Mouse (Mus musculus) brain, embryonic 18.5 days (tissue): ENCODE measurements around the gene Enpep.

Experiments used
- DNase-seq: peaks from one replicate; pipeline ENCODE4 v3.0.0-alpha.2; 2012; ENCODE audit warnings: low read depth, low spot score

Gene Enpep

DNA sequence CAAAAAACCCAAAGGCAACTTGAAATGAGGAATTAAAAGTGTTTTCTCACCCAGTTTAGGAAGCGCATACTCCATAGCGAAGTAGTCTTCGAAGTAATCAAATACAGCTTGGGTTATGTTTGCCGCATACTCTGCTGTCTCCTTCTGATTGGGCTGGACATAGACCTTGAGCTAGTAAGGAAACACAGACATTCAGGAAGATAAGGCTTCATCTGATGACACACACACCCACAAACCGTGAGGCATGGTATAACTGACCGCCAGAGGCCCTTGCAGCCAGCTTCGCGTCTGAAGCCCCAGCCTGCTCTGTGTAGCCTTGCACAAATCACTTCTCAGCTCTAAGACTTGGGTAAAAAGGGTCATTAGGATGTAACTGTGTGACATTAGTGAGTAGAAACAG is 20.0 kb downstream of the Enpep start:
- no peak for DNase-seq

DNA sequence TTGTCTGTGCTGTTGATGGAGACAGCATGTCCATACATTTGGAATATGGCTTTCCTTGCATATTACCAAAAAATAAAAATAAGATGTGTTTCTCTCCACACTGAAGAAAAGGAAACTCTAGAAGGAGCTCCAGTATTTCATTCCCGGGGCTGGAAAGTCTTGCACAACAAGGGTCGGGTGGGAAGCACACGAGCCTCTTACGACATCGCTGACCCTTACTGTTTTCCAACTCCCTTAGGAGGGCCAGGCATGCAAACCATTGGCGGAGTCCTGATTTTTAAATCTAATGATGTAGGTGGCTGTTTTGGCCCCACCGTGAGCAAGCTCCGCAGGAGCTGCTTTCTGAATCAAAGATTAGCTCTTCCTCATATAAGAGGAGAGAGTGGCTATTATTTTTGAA is 20.6 kb downstream of the Enpep start:
- no peak for DNase-seq

DNA sequence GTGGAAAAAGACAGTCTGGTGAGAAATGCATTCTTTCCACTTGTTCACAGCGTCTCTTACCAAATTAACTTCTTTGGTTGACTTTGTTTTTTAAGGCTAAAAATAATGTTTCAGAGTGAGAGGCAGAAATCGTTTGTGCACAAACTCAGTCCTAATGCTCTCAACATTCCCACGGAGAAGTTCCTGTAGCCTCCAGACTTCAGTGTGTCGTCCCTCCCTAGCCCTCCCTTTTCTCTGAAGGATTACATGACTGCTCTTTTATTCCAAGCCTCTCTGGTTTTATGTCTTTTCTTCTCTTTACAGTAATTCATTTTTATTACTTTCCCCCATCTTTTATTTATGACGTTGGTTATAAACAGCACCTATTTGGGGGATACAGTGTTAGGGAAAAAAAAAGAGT is 22.6 kb downstream of the Enpep start:
- DNase-seq = no peak

DNA sequence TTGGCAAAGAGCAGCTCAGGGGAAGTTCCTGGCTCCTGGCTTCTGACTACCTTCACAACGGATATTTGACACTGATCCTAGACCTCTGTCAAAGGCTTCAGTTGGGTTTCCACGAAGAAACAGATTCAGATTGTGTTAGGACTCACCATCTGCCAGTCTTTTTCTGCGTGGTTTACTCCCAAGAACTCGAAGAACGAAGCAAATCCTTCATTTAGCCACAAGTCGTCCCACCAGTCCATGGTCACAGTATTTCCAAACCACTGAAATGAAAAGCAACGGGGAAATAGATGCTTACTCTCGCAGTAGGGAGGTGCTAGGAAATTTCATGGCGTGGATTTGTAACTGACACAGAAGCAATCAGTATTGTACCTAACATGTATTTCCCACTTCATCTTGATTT is 23.6 kb downstream of the Enpep start:
- DNase-seq = no peak

DNA sequence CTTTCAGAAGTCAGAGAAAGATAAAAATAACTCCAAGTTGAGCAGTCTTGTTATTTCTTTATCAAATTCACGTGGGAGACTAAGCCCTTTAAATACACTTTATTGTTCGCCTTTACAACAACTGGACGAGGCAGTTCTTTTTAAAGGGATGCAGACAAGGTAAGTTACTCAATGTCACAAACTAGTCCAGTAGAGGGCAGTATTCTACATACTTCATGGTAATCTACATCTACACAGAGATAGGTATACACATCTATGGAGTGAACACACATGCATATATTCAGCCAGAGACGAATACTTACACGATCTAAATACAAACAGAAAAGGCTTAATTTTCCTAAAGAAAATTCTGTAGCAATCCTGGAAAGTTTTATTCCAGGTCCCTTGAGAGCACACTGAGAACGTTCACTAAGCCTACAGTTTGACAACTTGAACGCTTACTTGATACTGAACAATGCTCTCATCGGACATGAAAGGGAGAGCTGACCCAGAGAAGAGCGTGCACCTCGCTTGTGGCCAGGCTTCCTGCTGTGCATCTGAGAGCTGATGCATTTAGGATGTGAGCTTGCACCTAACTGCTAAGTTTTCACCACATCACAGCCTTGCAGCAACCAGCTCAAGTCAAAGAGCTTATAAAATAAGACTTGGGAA is 24.3 kb downstream of the Enpep start:
- DNase-seq = peak; percentile 46

DNA sequence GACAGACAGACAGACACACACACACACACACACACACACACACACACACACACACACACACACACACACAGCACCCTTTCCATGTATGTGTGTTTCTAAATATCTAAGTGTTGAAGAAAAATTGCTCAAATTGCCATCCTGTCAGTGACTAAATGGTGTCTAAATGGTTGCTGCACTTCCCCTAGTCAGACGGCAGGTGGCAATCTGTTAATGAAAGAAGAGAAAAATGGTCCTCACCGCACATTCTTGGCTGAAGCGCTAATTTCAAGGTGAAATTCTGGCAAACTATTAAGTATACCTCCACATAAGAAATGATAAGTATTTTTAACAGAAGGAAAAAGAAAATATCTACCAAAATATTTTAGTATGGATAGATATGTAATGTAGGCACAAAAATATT is 28.6 kb downstream of the Enpep start:
- DNase-seq = no peak

DNA sequence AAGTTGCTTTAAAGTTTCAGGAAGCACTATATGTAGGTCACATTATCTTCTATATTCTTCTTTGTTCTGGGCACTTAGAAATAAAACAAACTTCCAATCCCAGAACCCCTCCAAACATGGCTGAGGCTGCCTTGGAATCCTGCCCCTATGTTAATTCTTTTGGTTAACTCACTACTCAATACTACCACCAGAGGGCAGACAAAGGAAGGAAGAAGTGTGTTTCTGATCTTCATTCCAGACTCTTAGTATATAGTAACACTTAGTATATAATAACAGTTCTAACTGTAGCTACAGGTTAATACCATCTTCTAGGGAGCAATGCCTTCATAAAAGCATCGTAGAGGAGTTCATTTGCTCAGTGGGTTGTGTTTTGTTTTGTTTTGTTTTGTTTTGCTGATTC is 32.6 kb downstream of the Enpep start:
- no peak for DNase-seq

DNA sequence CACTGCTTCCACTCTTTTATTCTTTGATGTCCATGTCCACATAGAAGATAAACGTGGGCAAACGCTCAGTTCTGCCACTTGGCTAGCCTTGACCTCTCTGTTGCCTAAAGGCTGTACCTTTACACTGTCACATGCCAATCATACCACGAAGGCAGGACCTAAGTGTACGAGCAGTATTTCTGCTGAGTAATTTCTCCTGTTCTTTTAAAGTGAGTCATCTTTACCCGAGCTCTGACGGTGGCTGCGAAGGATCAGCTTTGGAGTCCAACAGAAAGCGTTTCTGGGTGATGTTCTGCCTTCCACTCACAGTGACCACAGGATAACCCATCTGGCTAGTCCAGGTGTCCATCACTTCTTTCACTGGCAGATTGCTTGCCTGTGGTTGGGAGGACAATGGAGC is 33.9 kb downstream of the Enpep start:
- DNase-seq = no peak

DNA sequence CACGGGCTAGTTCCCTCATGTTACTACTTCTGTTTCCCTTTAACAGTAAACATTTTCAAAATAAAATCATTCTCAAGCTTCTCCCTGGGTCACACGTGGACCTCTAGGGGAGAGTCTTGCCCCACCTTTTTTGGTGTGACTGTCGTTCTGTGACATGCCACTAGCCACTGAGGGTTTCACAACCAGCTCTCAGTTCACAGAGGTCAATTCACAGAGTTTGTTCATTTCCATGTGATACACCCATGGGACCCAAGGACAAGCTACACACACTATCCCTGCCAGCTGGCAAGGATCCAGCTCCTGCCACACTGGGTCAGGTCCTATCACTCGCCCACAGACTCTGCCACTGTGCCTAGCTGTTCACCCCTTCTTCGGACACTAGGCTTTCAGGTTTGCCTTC is 35.5 kb downstream of the Enpep start:
- DNase-seq = no peak

DNA sequence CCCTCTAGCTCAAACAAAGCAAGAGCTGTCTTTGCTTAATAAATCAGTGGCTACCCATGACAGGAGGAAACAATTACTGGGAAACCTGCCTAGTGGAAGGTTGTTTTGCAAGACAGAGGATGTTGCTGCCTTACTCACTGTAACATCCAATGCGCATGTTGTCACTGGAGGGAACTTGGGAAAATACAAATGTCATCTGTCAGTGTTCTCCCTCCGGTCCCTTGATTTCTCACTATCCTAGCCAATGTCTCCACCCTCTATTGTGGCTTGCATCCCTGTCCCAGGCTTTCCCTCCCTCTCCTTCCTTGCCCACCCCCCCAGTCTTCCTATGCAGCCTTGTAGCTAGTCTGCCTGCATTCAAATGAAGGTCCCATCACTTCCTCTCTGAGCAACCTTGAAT is 36.6 kb downstream of the Enpep start:
- no peak for DNase-seq

DNA sequence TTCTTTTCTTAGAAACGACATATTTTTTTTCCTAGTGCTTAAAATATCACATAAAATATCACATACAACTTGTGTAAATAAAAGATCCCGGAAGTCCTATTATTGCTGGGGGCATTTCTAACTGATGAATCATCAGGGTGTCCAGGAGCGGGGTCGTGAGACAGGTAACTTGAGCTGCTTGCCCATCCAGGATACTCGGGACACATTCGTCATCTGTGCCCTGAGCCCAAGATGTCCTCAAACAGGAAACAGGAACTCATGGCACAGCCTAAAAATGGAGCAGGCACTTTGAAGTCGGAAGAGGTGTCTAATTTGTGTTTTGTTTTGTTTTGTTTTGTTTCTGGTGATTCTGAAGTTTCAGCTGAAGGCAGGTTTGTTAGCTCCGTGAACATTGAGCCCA is 43.0 kb downstream of the Enpep start:
- DNase-seq = no peak

DNA sequence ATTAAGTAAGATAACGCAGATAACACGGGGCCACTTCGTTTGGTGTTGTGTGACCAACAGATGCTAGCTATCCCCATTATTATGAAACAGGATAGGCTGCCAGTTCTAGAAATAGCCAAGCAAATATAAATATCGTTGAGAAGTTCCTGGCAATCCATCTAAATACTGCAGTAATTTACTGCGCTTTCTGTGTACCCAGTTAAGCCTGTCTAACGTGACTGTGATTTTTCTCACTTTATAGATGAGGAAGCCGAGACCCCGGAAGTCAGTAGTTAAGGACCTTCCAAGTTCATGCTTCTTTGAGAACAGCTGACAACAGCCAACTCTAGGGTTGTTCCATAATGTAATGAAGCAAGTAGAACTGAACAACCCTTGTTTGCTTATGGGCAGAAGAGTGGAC is 45.4 kb downstream of the Enpep start:
- DNase-seq = no peak

DNA sequence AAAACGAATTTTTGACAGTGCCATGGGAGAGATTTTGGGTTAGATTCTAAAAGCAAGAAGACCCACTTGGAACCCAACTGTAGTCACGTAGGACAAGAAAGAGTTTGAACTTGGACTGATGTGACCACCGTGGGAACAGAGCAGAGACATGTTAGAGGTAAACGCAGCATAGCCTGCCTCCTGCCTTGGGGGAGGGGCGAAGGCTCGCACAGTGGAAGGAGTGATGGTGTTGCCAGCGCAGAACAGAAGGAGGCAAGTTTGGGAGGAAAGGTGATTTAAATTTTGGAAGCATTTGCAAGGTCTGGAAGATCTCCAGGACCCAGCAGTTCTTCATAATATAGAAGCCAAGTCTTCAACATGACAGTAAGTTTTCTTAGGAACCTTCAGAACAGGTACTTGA is 46.1 kb downstream of the Enpep start:
- DNase-seq = no peak

DNA sequence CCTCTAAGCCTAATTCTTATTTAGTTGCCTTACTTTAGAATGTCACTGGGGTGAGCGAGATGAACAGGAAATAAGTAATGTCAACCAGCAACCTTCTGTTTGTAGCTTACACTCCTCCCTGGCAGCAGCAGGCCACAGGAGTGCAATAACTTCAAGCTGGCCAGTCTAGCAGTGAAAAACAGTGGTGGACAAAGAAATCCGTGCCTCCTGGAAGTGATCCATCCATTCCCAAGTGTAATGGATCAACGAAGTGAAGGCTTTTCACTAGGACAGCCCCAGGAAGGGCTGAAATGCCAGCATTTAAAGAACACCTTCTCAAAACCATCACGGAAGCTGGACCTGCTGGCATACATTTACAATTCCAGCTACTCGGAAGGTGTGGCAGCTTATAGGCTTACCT is 48.2 kb downstream of the Enpep start:
- no peak for DNase-seq

DNA sequence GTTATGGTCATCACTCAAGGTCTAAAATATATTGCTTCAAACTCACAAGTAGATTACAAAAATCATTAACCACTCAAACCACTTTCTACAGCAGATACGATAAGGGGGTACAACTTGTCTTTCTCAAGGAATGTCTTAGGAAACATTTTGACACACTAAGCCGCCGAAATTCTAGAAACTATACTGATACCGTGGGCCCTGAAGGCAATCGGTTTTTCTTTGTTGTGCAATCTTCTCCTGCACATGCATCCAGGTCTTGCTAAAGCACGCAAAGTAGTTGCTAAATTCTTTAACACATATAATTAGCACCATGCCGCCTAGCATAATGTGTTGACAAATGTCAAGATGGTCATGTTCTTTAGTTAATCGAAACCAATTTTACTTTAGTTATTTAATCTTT is 53.1 kb downstream of the Enpep start:
- no peak for DNase-seq

DNA sequence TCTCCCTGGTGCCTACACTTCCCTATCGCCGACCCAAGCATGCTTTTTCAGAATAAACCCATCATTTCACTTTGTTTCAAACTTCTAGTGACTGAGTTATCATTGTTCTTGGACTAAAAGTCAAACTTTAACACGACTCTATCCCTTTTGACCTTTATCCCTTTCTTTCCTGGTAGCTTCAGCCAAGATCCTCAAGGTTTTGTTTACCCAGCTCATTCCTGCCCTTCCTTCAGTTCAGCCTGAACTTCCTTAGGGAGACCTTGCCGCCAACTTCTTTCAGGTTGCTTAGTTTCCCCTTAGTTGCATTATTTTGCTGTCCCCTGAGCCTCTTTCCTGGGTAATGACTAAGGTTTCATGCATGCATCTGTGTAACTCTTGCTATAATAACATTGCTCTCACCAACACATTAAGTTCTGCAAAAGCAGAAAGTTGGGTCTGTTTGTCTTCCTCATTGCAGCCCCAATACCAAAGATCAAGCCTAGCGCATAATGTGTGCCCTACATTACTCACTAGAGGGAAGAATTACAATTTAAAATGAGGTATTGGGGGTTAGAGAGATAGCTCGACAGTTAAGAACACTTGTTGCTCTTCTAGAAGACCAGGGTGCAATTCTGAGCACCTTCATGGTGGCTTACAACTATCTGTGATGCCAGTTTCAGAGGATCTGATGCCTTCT is 59.2 kb downstream of the Enpep start:
- DNase-seq = no peak

DNA sequence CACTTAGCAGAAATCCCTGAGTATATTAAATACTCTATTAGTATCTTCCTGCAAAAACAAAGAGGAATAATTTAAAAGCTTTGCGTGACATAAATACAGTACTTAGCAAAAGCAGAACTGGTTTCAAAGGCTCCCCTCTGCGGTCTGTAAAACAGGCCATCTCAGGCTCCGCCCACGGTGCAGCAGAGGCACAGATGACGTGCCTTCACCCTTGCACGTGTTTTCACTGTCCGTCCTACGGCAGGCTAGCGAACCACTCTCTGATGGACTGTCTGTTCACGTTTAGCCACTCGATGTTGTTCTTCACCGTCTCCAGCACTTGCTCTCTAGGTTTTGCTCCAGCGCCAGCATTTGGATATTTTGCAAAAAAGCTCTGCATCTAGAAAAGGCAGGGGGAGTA is 62.5 kb downstream of the Enpep start:
- DNase-seq = no peak

DNA sequence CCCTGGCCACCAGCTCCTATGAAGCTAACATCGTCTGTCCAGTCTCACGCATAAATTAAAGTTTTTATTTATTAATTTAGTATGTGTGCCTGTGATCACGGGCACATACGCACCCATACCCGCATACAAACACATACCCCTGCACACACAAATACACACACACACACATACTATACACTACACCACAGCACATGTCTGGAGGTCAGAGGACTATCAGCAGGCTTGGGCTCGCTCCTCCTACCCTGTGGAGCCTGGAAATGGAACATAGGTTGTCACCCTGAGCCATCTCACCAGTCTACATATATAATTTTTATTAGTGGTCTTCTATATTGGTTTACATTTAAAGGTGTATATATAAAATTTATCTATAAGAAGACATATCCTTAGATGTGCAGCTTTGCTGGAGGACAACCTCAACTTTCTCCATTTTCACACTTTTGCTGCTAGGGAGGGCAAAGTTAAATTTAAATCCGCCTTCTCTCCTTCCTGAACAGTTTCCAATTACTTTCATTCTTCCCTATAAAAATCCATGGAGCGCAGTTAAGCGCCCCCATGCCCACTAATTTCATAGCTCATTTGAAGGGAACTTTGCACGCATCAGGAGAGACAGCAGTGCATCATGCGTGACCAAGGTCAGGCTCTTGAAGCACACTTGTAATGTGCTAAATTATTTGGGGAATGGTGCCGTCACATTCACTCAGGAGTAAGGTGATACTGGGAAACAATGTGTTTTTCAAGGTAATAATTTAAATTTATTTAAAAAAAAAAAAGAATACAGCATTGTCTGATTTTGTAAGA is 63.4 kb downstream of the Enpep start:
- no peak for DNase-seq

DNA sequence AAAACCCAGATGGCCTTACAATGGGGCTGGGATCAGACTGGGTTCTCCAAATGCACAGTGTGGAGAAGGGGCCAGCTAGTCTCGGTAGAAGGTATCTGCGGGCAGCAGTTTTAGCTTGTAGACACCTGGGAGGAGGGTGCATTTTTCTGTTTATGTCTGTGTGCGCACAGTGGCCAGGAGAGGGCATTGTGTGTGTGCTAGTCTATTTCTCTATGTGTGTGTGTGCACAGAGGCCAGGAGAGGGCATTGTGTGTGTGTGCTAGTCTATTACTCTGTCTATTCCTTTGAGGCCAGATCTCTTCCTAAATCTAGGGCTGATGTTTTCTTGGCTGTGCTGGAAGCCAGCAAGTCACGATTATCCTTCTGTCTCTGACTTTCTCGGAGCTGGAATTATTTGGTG is 74.0 kb downstream of the Enpep start:
- no peak for DNase-seq

DNA sequence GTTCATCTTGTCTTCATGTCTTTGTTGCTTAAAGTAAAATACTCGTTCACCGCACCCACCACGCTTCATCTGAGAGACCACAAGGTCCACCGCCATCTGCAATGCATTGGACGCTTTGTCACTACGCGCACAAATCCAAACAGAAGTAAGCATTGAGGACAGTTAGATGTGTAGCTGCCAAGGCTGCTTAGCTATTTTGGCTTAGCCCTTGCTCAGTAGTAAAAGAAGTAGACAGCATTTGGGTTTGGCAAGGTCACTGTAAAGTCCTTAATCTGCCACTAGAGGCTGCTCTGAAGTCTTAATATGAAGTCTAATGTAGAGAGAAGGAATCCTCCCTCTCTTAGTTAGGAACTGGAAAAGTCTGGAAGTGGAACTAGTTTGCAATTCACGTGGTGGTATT is 75.8 kb downstream of the Enpep start:
- DNase-seq = no peak

DNA sequence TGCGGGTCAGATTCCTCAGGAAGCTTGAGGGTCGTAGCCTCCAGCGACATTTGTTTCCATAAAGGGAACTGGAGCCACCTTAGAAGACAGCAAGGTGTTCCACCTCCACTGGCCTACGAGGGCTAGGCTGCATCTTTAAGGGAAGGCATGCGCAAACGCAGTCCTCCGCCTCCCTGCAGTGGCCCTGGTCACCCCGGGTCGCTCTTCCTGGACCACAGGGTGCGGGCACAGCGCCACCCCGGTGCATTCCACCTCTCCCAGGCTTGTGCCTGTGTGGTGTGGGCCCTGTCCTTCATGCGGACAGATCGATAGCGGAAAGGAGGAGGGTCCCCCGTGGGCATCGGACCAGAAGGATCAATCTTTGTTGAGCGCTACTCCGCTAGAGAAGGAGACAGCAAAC is 76.2 kb downstream of the Enpep start:
- no peak for DNase-seq

DNA sequence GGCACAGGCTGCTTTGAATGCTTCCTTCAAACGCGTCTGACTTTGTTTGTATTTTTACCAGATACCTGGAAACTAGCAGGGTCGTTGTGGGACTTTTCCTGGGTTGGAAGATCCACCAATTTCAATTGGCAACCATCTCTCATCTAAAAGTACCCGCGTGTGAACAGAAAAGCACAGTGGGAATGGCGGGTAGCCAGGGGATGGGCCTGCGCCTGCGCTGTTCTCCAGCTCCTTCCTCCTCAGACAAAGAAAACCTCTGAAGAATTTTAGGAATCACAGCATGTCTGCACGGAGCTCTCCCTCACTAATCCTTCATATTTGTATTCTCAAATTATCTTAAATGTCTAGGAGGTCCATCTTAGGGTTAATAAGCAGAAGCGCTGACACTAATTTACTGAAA is 78.3 kb downstream of the Enpep start:
- DNase-seq = no peak

DNA sequence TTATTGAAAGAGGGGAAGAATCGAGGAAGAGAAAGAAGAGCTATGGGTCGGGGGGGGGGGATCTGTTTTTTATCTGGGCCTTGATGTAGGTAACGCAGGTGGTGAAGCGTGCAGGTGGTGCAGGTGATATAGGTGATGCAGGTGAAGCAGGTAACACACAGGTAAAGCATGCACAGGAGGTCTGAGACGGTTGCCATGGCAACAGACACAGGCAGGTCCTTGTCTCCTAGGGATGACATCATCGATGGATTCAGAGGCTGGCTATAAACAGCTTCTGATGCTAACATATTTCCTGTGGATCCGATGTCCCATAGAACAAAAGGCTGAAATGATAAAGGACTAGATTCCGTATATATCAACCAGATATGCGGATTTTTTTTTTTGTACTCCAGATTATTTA is 81.5 kb downstream of the Enpep start:
- no peak for DNase-seq
